ENCODE assay signal across 8 mouse cellular contexts in genomic region chr11:95831276-95831619, GRCm38 (mm10). TPM values are rescaled to one million over a fixed set of nuclear protein-coding genes. Genes with fewer than 3 reads are reported as not detected.
DNase-seq lines count a peak whose midpoint lies in the region; ATAC-seq and TF ChIP-seq lines count a peak whose summit lies in the region.

No protein-coding gene starts in this region.

- H3K27ac ChIP-seq in heart, embryonic 11.5 days (ENCODE audit: low read depth, low read length): no peak overlapping the region
- H3K27ac ChIP-seq in ES-E14 (ENCODE audit: insufficient read depth, low read depth, low read length, poor library complexity, severe bottlenecking): no peak overlapping the region
- no peak overlapping the region for H3K27ac ChIP-seq in hindbrain, embryonic 10.5 days
- no peak overlapping the region for H3K27ac ChIP-seq in liver, embryonic 16.5 days (ENCODE audit: low read length)

- H3K36me3 ChIP-seq in heart, embryonic 11.5 days (ENCODE audit: control insufficient read depth, insufficient read depth, low read length): no peaks in the 10 kb centered on the region; the same call in 1 of the 2 replicates
- no peaks in the 10 kb centered on the region for H3K36me3 ChIP-seq in ES-E14 (ENCODE audit: control insufficient read depth, insufficient read depth, low read length, poor library complexity, severe bottlenecking)
- no peaks in the 10 kb centered on the region for H3K36me3 ChIP-seq in hindbrain, embryonic 10.5 days
- no peaks in the 10 kb centered on the region for H3K36me3 ChIP-seq in liver, embryonic 16.5 days (ENCODE audit: control insufficient read depth, insufficient read depth)

- in situ Hi-C loops in ES-E14 (cut with MboI; ENCODE audit: low sequenced_read_pairs in 2 of 2, unreplicated experiment in 2 of 2): no loop called here

- peak overlapping the region; percentile 41 for H3K4me3 ChIP-seq in heart, embryonic 11.5 days (ENCODE audit: low read depth, low read length)
- H3K4me3 ChIP-seq in ES-E14 (ENCODE audit: insufficient read depth in 1 of 2, low read depth in 1 of 2, low read length in 2 of 2, poor library complexity in 1 of 2, severe bottlenecking in 1 of 2): peak overlapping the region; percentile 33 to 60; a peak in 2 of 4 replicates
- H3K4me3 ChIP-seq in hindbrain, embryonic 10.5 days: peak overlapping the region; percentile 41
- peak overlapping the region; percentile 39 for H3K4me3 ChIP-seq in liver, embryonic 16.5 days (ENCODE audit: low read depth, low read length)

- H3K4me2 ChIP-seq in heart, embryonic 11.5 days: peak overlapping the region; percentile 56
- peak overlapping the region; percentile 53 for H3K4me2 ChIP-seq in liver, embryonic 16.5 days (ENCODE audit: low read depth, low read length)

- whole genome bisulfite sequencing in heart, embryonic 11.5 days (ENCODE audit: insufficient replicate concordance): 7% methylated on average over 10 of the region's 10 CpGs
- 8% methylated on average over 10 of the region's 10 CpGs for WGBS in hindbrain, embryonic 10.5 days
- 9% methylated on average over 10 of the region's 10 CpGs for WGBS in liver, embryonic 16.5 days (ENCODE audit: insufficient replicate concordance)

- H3K27me3 ChIP-seq in heart, embryonic 11.5 days (ENCODE audit: control insufficient read depth, insufficient read depth, low read length): peaks cover 65% of the 10 kb centered on the region
- H3K27me3 ChIP-seq in hindbrain, embryonic 10.5 days (ENCODE audit: insufficient read depth, poor library complexity, severe bottlenecking): peaks cover 99% of the 10 kb centered on the region
- H3K27me3 ChIP-seq in liver, embryonic 16.5 days (ENCODE audit: control insufficient read depth, insufficient read depth, low read depth, low read length): peaks cover 65% of the 10 kb centered on the region

- peaks cover 52% of the 10 kb centered on the region for H3K4me1 ChIP-seq in heart, embryonic 11.5 days (ENCODE audit: control insufficient read depth, insufficient read depth, low read length)
- H3K4me1 ChIP-seq in ES-E14 (ENCODE audit: control insufficient read depth in 2 of 2, insufficient read depth in 2 of 2, low read length in 2 of 2, poor library complexity in 1 of 2): peaks cover 8 to 36% of the 10 kb centered on the region in 2 experiments
- H3K4me1 ChIP-seq in hindbrain, embryonic 10.5 days (replicated peaks): peaks cover 73% of the 10 kb centered on the region
- H3K4me1 ChIP-seq in liver, embryonic 16.5 days (ENCODE audit: control insufficient read depth, low read depth, low read length): peaks cover 59% of the 10 kb centered on the region

- DNase-seq in heart, postnatal 36 days: no peak
- DNase-seq in ES-E14 (ENCODE audit: low read depth, low spot score): no peak
- DNase-seq in hindbrain, embryonic 10.5 days (ENCODE audit: low spot score): peak; percentile 32
- DNase-seq in layer of hippocampus, postnatal 10 days (ENCODE audit: low spot score in 2 of 2): no peak
- no peak for DNase-seq in layer of hippocampus, adult 11-12 months (ENCODE audit: low spot score)
- DNase-seq in adrenal gland, adult 2 months: no peak

- no peaks in the 10 kb centered on the region for H3K9me3 ChIP-seq in heart, embryonic 11.5 days (replicated peaks; ENCODE audit: control insufficient read depth, low read length)
- no peaks in the 10 kb centered on the region for H3K9me3 ChIP-seq in ES-E14 (ENCODE audit: control insufficient read depth, insufficient read depth, low read depth, low read length)
- no peaks in the 10 kb centered on the region for H3K9me3 ChIP-seq in hindbrain, embryonic 10.5 days
- no peaks in the 10 kb centered on the region for H3K9me3 ChIP-seq in liver, embryonic 16.5 days (replicated peaks; ENCODE audit: control insufficient read depth, low read length)

- H3K9ac ChIP-seq in heart, embryonic 11.5 days (ENCODE audit: low read depth, low read length): 0 out of 2 replicates have a peak overlapping the region, but pooled peaks have one; percentile 30
- H3K9ac ChIP-seq in ES-E14 (ENCODE audit: insufficient read depth, low read depth, low read length, poor library complexity, severe bottlenecking): no peak overlapping the region
- no peak overlapping the region for H3K9ac ChIP-seq in liver, embryonic 16.5 days (ENCODE audit: low read depth, low read length)

- intact Hi-C loops in heart, postnatal 36 days (cut with DNase I): no loop called here

- no peak for ATAC-seq in heart, embryonic 11.5 days (replicated peaks; ENCODE audit: insufficient number of reproducible peaks, low FRiP score, low TSS enrichment)
- no peak for ATAC-seq in liver, embryonic 16.5 days (ENCODE audit: low read depth)

TF ChIP-seq in ES-E14, 5 proteins besides CTCF, POLR2A, EP300 and RAD21:
- TF ChIP-seq ZNF384 (IDR thresholded peaks at IDR 0.05; ENCODE audit: low read depth, low read length): no peak
- no peak for TF ChIP-seq HCFC1 (IDR thresholded peaks at IDR 0.05; ENCODE audit: borderline replicate concordance, insufficient read depth, low read length)
- TF ChIP-seq ZC3H11A (IDR thresholded peaks at IDR 0.05; ENCODE audit: borderline replicate concordance, low read depth, low read length): no peak
- TF ChIP-seq CHD2 (IDR thresholded peaks at IDR 0.05; ENCODE audit: low read depth, low read length): no peak
- TF ChIP-seq MAFK (IDR thresholded peaks at IDR 0.05; ENCODE audit: insufficient read depth, low read depth, low read length): no peak
TF ChIP-seq in ES-E14: peak in this region for 0.

RNA-seq across cellular contexts. Expression of gene Gngt2, which starts 5.8 kb away (rescaled TPM):
- 43.1 and 44.6 TPM in 2 replicates for polyA plus RNA-seq in heart, embryonic 11.5 days (2014; fragmentation: Nextera tagmentation; extraction: Ambion mirVana)
- total RNA-seq in heart, postnatal 36 days (2021): 10 to 100 TPM; 15.3 to 23.5 TPM
- total RNA-seq in ES-E14 (2012; rRNA removed): 9.0 and 9.2 TPM in 2 replicates
- polyA plus RNA-seq in hindbrain, embryonic 10.5 days (2016; fragmentation: Nextera tagmentation; extraction: Ambion mirVana): 7.9 and 8.4 TPM in 2 replicates
- polyA plus RNA-seq in liver, embryonic 16.5 days (2015; fragmentation: Nextera tagmentation; extraction: Ambion mirVana): 21.1 and 23.2 TPM in 2 replicates
- total RNA-seq in layer of hippocampus, postnatal 10 days (2021): 1 to 10 TPM; 2.1 to 2.6 TPM
- total RNA-seq in adrenal gland, adult 2 months (2021): 10 to 100 TPM; 21.4 to 30.4 TPM
- 1.3 and 1.4 TPM in 2 replicates for polyA plus RNA-seq in adrenal gland, adult 2 months (2012; rRNA removed)

RNA-seq across cellular contexts. Expression of gene Phospho1, which starts 6.9 kb away (rescaled TPM):
- polyA plus RNA-seq in heart, embryonic 11.5 days (2014; fragmentation: Nextera tagmentation; extraction: Ambion mirVana): 1.1 TPM in 1 of 2 replicates, not detected in the other
- total RNA-seq in heart, postnatal 36 days (2021): 100 to 1,000 TPM; 174 to 180 TPM
- 1.8 and 2.6 TPM in 2 replicates for total RNA-seq in ES-E14 (2012; rRNA removed)
- 0.42 and 0.86 TPM in 2 replicates for polyA plus RNA-seq in hindbrain, embryonic 10.5 days (2016; fragmentation: Nextera tagmentation; extraction: Ambion mirVana)
- polyA plus RNA-seq in liver, embryonic 16.5 days (2015; fragmentation: Nextera tagmentation; extraction: Ambion mirVana): 6.5 and 7.7 TPM in 2 replicates
- 10 to 100 TPM; 17.8 to 21.3 TPM for total RNA-seq in layer of hippocampus, postnatal 10 days (2021)
- total RNA-seq in adrenal gland, adult 2 months (2021): 100 to 1,000 TPM; 179 to 254 TPM
- 431 and 453 TPM in 2 replicates for polyA plus RNA-seq in adrenal gland, adult 2 months (2012; rRNA removed)

RNA-seq across cellular contexts. Expression of gene Abi3, which starts 11.0 kb away (rescaled TPM):
- 11.5 and 21.1 TPM in 2 replicates for polyA plus RNA-seq in heart, embryonic 11.5 days (2014; fragmentation: Nextera tagmentation; extraction: Ambion mirVana)
- total RNA-seq in heart, postnatal 36 days (2021): 10 to 100 TPM in 1 of 2 experiments, 1 to 10 TPM in 1; 9.3 to 13.7 TPM
- 1.3 and 1.8 TPM in 2 replicates for total RNA-seq in ES-E14 (2012; rRNA removed)
- 3.5 and 4.4 TPM in 2 replicates for polyA plus RNA-seq in hindbrain, embryonic 10.5 days (2016; fragmentation: Nextera tagmentation; extraction: Ambion mirVana)
- 5.3 and 7.6 TPM in 2 replicates for polyA plus RNA-seq in liver, embryonic 16.5 days (2015; fragmentation: Nextera tagmentation; extraction: Ambion mirVana)
- total RNA-seq in layer of hippocampus, postnatal 10 days (2021): 1 to 10 TPM; 3.7 to 4.4 TPM
- total RNA-seq in adrenal gland, adult 2 months (2021): 10 to 100 TPM; 11.9 to 12.3 TPM
- 55.2 and 62.6 TPM in 2 replicates for polyA plus RNA-seq in adrenal gland, adult 2 months (2012; rRNA removed)

Comparison
In these comparisons a context has a peak if more than half of its experiments do, and no peak if none do; other contexts are left out.
1. RNA of gene Phospho1, which starts 6.9 kb away (total RNA-seq): 179 to 254 TPM in adrenal gland, adult 2 months and 174 to 180 TPM in heart, postnatal 36 days; 17.8 to 21.3 TPM in layer of hippocampus, postnatal 10 days and 1.8 to 2.6 TPM in ES-E14; every median in the first group is over 4 times any median in the second.
2. Peak in every context shown above with its lines, with median percentiles within 50 percentile points of each other: H3K4me3 ChIP-seq.